Mouse (Mus musculus): ENCODE results near the gene Smox.

GRCm38 (mm10) chr2:131447566-131448330 is 43.5 kb upstream of the Smox start:
- no peak for TF ChIP-seq CTCF (IDR thresholded peaks at IDR 0.05; ENCODE audit: borderline replicate concordance, control insufficient read depth, extremely low read depth, insufficient read depth, low read length, poor library complexity)
- TF ChIP-seq POLR2A (IDR thresholded peaks at IDR 0.05; ENCODE audit: control insufficient read depth, extremely low read depth, insufficient read depth, low read length, poor library complexity), result no peak

Data from thymus, adult 2 months (tissue).